Comparison of ENCODE assay signal across 6 mouse cellular contexts in the genomic region with DNA sequence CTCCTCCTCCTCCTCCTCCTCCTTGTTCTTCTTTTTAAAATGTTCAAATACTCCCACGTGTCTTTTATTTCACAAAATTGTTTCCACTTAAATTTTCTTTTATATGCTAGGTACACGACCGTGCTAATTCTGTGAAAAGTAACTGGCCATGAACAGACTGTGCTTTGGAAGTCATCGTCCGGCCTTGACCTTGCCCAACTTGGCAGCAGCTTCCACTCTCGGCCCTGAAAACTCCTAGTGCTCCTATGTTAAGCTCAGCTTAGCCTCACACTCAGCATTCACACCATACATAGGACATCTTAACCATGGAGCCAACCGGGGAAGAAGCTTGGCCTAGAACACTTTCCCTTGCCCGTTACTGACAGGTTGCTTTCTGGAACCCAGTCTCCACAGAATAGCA. TPM values are rescaled to one million over a fixed set of nuclear protein-coding genes. Genes with fewer than 3 reads are reported as not detected.
"Had no signal": no experiment of that assay in that cellular context is flagged by ENCODE, and none has a peak within 500 bp of the region (broad histone marks: within the 10 kb centered on the region; RNA-seq: fewer than 3 reads in every experiment).

No protein-coding gene starts in this region.

- DNase-seq: kidney, adult 2 months; kidney, postnatal 25 days; lung, postnatal 14 days; retina, postnatal 1 day; thymus, postnatal 4 days had no signal

RNA-seq across cellular contexts. Expression of a gene that starts 24.4 kb away (rescaled TPM):
- total RNA-seq: left cerebral cortex, adult 8-10 months had no signal
